Mouse (Mus musculus): Measurements from ENCODE around the gene Gsdma.
"Not testable (repeated sequence)": the region's sequence is repeated elsewhere in the genome, so short reads cannot be mapped to it uniquely, and the experiment has no call there.

DNA sequence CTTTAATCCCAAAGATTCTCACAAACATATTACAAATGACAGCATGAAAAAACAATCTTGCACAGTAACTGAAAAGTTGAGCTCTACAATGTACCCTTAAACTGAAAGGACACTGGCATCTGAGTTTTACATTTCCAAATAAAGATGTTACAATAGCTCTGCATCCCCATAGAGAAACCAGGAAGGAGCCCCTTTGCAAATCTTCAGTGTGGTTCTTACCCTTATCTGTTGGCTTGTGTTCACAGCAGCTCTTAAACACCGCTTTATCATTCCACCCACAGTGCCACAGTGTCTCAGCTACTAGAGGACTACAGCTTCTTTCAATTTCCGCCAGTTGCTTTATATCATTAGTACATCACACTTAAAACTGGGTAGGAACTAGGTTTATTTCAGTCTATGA lies 39.8 kb upstream of the Gsdma start:
- TF ChIP-seq TAL1, GATA1 (IDR thresholded peaks at IDR 0.05; ENCODE audit: low read length): not testable (repeated sequence)

Data from erythroblast, embryonic 14.5 days (primary cell).